ENCODE assay signal across 25 mouse cellular contexts in genomic region chr10:79974087-79974486, GRCm38 (mm10). TPM values are rescaled to one million over a fixed set of nuclear protein-coding genes. Genes with fewer than 3 reads are reported as not detected.
"Had no signal": no experiment of that assay in that cellular context is flagged by ENCODE, and none has a peak within 500 bp of the region (broad histone marks: within the 10 kb centered on the region; RNA-seq: fewer than 3 reads in every experiment).

No protein-coding gene starts in this region.

- H3K27ac ChIP-seq: liver, embryonic 15.5 days; lung, embryonic 15.5 days; neural tube, embryonic 13.5 days; neural tube, embryonic 15.5 days had no signal

- H3K4me2 ChIP-seq: liver, embryonic 15.5 days; lung, embryonic 15.5 days; midbrain, embryonic 11.5 days; neural tube, embryonic 13.5 days; neural tube, embryonic 15.5 days had no signal

- H3K4me3 ChIP-seq: liver, embryonic 15.5 days; lung, embryonic 15.5 days; megakaryocyte, embryonic 14.5 days; neural tube, embryonic 13.5 days; neural tube, embryonic 15.5 days had no signal

- ATAC-seq: liver, postnatal 0 days; lung, postnatal 0 days; midbrain, embryonic 16.5 days had no signal

- H3K9ac ChIP-seq: liver, embryonic 15.5 days; liver, postnatal 0 days; lung, embryonic 15.5 days; neural tube, embryonic 13.5 days; neural tube, embryonic 15.5 days had no signal

- DNase-seq: liver, postnatal 0 days; lung, adult 2 months; lung, postnatal 14 days; lung, postnatal 36 days; midbrain, embryonic 14.5 days; retina, postnatal 1 day; right cerebral cortex, adult 18-20 months; right cerebral cortex, postnatal 25 days; right cerebral cortex, postnatal 4 days; spleen, adult 18-20 months; thymus, adult 18-20 months; thymus, postnatal 14 days; thymus, postnatal 36 days had no signal

- H3K9me3 ChIP-seq: lung, embryonic 15.5 days; neural tube, embryonic 13.5 days; neural tube, embryonic 15.5 days had no signal

RNA-seq across cellular contexts. Expression of gene Grin3b, which starts 3.6 kb away (rescaled TPM):
- total RNA-seq: megakaryocyte progenitor cell, adult 5-6 weeks; monocyte, adult 5-6 weeks had no signal
- polyA plus RNA-seq: lung, adult 2 months; macrophage; small intestine, adult 2 months had no signal
